Mouse (Mus musculus) heart, adult 2 months (tissue): ENCODE results near the gene Kcnk3. TPM values are rescaled to one million over a fixed set of nuclear protein-coding genes. Genes with fewer than 3 reads are reported as not detected.

Source experiments
- DNase-seq, 2 experiments: peaks; one replicate each; pipeline ENCODE4 v3.0.0; 2021
- H3K27ac ChIP-seq: fragments of 200-600 bp; 2 replicates; pipeline ENCODE4 v1.8.1; 2022
- H3K27me3 ChIP-seq: fragments of 200-500 bp; 2 replicates; pipeline ENCODE4 v1.6.1; 2012; ENCODE audit warnings: mild to moderate bottlenecking, low read length, inconsistent platforms, mixed read lengths; ENCODE audit not compliant: control insufficient read depth, insufficient read depth
- H3K36me3 ChIP-seq: fragments of 200-500 bp; 2 replicates; pipeline ENCODE4 v1.6.1; 2012; ENCODE audit warnings: low read length, inconsistent platforms; ENCODE audit not compliant: control insufficient read depth, insufficient read depth
- H3K4me1 ChIP-seq: fragments of 200-500 bp; 2 replicates; pipeline ENCODE4 v1.6.1; 2011; ENCODE audit warnings: low read length; ENCODE audit not compliant: control insufficient read depth, insufficient read depth
- H3K4me3 ChIP-seq: fragments of 200-600 bp; 2 replicates; pipeline ENCODE4 v1.8.1; 2022
- H3K79me2 ChIP-seq: fragments of 200-500 bp; replicated peaks from 2 replicates; pipeline ENCODE4 v1.6.1; 2012; ENCODE audit warnings: mild to moderate bottlenecking, inconsistent platforms, low read length, moderate library complexity, mixed read lengths; ENCODE audit not compliant: control insufficient read depth, insufficient read depth
- H3K9ac ChIP-seq: fragments of 200-500 bp; 2 replicates; pipeline ENCODE4 v1.6.1; 2012; ENCODE audit warnings: low read depth, mild to moderate bottlenecking, control low read depth, inconsistent platforms, low read length, mixed read lengths
- CTCF ChIP-seq: fragments of 200-600 bp; IDR thresholded peaks from 2 replicates; pipeline ENCODE4 v1.8.1; 2022; ENCODE audit warnings: antibody characterized with exemption, mild to moderate bottlenecking, moderate library complexity
- EP300 ChIP-seq: fragments of 200-500 bp; IDR thresholded peaks from 2 replicates; pipeline ENCODE4 v1.6.1; 2011; ENCODE audit warnings: low read depth, low read length, control low read depth; ENCODE audit not compliant: insufficient read depth
- POLR2A ChIP-seq: fragments of 200-500 bp; IDR thresholded peaks from 2 replicates; pipeline ENCODE4 v1.6.1; 2011; ENCODE audit warnings: mild to moderate bottlenecking, low read depth, low read length, control low read depth; ENCODE audit not compliant: insufficient read depth
- WGBS: fragments of 180-500 bp; shearing (Covaris S2); methylation state at CpG from one replicate; pipeline ENCODE4 v1.1.7; 2018; 5-methylcytosine and 5-hydroxymethylcytosine counted together
- intact Hi-C: fragments of 180-260 bp; cut with DNase I; formaldehyde crosslinking; loops from one replicate; pipeline ENCODE4 v1.15.1; 2025
- polyA plus RNA-seq: library from polyadenylated mRNA; depleted of rRNA; stranded (reverse); fragments of >200 nt; gene quantifications from 2 replicates; pipeline ENCODE4 v1.2.3, GENCODE M21; 2012
- total RNA-seq, 2 experiments: library from RNA; stranded (reverse); gene quantifications; 2 replicates each; pipeline ENCODE4 v1.2.3; 2021

The Kcnk3 gene
- total and polyA plus RNA-seq, 3 experiments: 259 to 432 (median 300) TPM

GRCm38 (mm10) chr5:30632134-30632533 lies 44.2 kb downstream of the Kcnk3 start:
- DNase-seq: no peak
- no peaks in the 10 kb centered on the region for H3K79me2 ChIP-seq
- 70% methylated on average over 1 of the region's 1 CpGs for WGBS
- H3K27ac ChIP-seq: no peak overlapping the region
- H3K4me3 ChIP-seq: no peak overlapping the region
- no peak for TF ChIP-seq EP300
- TF ChIP-seq CTCF: no peak
- TF ChIP-seq POLR2A: no peak
- intact Hi-C loops: loop anchor here (10.0 kb wide), 2 partner anchors 237 to 397 kb away; partner anchors contain the start of gene Selenoi
- peaks cover 5% of the 10 kb centered on the region; the same call in 1 of the 2 replicates for H3K4me1 ChIP-seq
- no peaks in the 10 kb centered on the region for H3K27me3 ChIP-seq
- no peak overlapping the region for H3K9ac ChIP-seq
- no peaks in the 10 kb centered on the region for H3K36me3 ChIP-seq

- H3K4me3 ChIP-seq: no peak overlapping the region
- no peak overlapping the region for H3K27ac ChIP-seq
- no peak overlapping the region for H3K9ac ChIP-seq
- 32% methylated on average over 7 of the region's 7 CpGs for WGBS
- TF ChIP-seq EP300 (no peak), CTCF (no peak), POLR2A (no peak)
- no peaks in the 10 kb centered on the region for H3K36me3 ChIP-seq
- no peaks in the 10 kb centered on the region for H3K27me3 ChIP-seq
- no peaks in the 10 kb centered on the region for H3K79me2 ChIP-seq
- intact Hi-C loops: loop anchor here (10.0 kb wide), 2 partner anchors 242 to 402 kb away; partner anchors contain the start of gene Selenoi
- DNase-seq: no peak
- no peaks in the 10 kb centered on the region; the same call in 1 of the 2 replicates for H3K4me1 ChIP-seq
These were observed 49.0 kb downstream of the Kcnk3 start for GRCm38 (mm10) chr5:30636994-30637393.

GRCm38 (mm10) chr5:30638041-30638440 lies 50.1 kb downstream of the Kcnk3 start:
- peak; percentile 81 to 83 for DNase-seq
- WGBS: 1% methylated on average over 6 of the region's 6 CpGs
- no peaks in the 10 kb centered on the region for H3K79me2 ChIP-seq
- no peak overlapping the region for H3K9ac ChIP-seq
- peak; percentile 67; the same call in 1 of the 2 replicates for TF ChIP-seq EP300
- no peak for TF ChIP-seq POLR2A
- TF ChIP-seq CTCF: peak; percentile 92
- no peaks in the 10 kb centered on the region; the same call in 1 of the 2 replicates for H3K4me1 ChIP-seq
- no peak overlapping the region for H3K4me3 ChIP-seq
- intact Hi-C loops: loop anchor here (1.0 to 10.0 kb wide), 4 partner anchors 122 to 403 kb away; partner anchors contain the start of gene Selenoi
- H3K27me3 ChIP-seq: no peaks in the 10 kb centered on the region
- no peak overlapping the region for H3K27ac ChIP-seq
- no peaks in the 10 kb centered on the region for H3K36me3 ChIP-seq

GRCm38 (mm10) chr5:30643477-30644179 lies 55.7 kb downstream of the Kcnk3 start:
- no peak for TF ChIP-seq POLR2A
- no peak for TF ChIP-seq CTCF
- no peak for TF ChIP-seq EP300
- no peaks in the 10 kb centered on the region for H3K27me3 ChIP-seq
- H3K27ac ChIP-seq: peak overlapping the region; percentile 68
- intact Hi-C loops: no loop called here
- H3K4me3 ChIP-seq: no peak overlapping the region
- 39% methylated on average over 5 of the region's 5 CpGs for WGBS
- 0 out of 2 replicates have a peak, but pooled peaks cover 2% of the 10 kb centered on the region for H3K36me3 ChIP-seq
- no peak overlapping the region for H3K9ac ChIP-seq
- H3K4me1 ChIP-seq: peaks cover 7% of the 10 kb centered on the region
- peak in 1 of 2 experiments; percentile 28 for DNase-seq
- no peaks in the 10 kb centered on the region for H3K79me2 ChIP-seq

- Histone ChIP-seq H3K79me2 (peaks cover 3% of the 10 kb centered on the region; the same call in 1 of the 2 replicates), H3K4me3 (no peak overlapping the region), H3K9ac (no peak overlapping the region), H3K27ac (no peak overlapping the region), H3K36me3 (peaks cover 4% of the 10 kb centered on the region; the same call in 1 of the 2 replicates), H3K4me1 (peaks cover 22% of the 10 kb centered on the region), H3K27me3 (no peaks in the 10 kb centered on the region)
- intact Hi-C loops: no loop called here
- 39% methylated on average over 2 of the region's 2 CpGs for WGBS
- DNase-seq: no peak
- TF ChIP-seq EP300 (no peak), CTCF (no peak)
These were observed 58.1 kb downstream of the Kcnk3 start for GRCm38 (mm10) chr5:30646036-30646435.

GRCm38 (mm10) chr5:30647396-30647795 lies 59.4 kb downstream of the Kcnk3 start:
- Histone ChIP-seq H3K9ac (peak overlapping the region; percentile 75), H3K4me1 (peaks cover 24% of the 10 kb centered on the region), H3K79me2 (peaks cover 3% of the 10 kb centered on the region; the same call in 1 of the 2 replicates), H3K27ac (peak overlapping the region; percentile 94), H3K36me3 (peaks cover 10% of the 10 kb centered on the region), H3K27me3 (no peaks in the 10 kb centered on the region), H3K4me3 (peak overlapping the region; percentile 89)
- 7% methylated on average over 9 of the region's 9 CpGs for WGBS
- intact Hi-C loops: no loop called here
- no peak for DNase-seq
- TF ChIP-seq CTCF: no peak
- TF ChIP-seq POLR2A: no peak
- TF ChIP-seq EP300: no peak
